Mouse (Mus musculus): Measurements from ENCODE around the gene Bax. TPM values are rescaled to one million over a fixed set of nuclear protein-coding genes. Genes with fewer than 3 reads are reported as not detected.

Bax gene
- polyA plus RNA-seq (2014; fragmentation: Illumina TruSeq; extraction: RNeasy Lipid Tissue Mini Kit (QIAGEN cat#74804); ENCODE audit: low read depth, low replicate concordance) = 61.4 TPM

DNA sequence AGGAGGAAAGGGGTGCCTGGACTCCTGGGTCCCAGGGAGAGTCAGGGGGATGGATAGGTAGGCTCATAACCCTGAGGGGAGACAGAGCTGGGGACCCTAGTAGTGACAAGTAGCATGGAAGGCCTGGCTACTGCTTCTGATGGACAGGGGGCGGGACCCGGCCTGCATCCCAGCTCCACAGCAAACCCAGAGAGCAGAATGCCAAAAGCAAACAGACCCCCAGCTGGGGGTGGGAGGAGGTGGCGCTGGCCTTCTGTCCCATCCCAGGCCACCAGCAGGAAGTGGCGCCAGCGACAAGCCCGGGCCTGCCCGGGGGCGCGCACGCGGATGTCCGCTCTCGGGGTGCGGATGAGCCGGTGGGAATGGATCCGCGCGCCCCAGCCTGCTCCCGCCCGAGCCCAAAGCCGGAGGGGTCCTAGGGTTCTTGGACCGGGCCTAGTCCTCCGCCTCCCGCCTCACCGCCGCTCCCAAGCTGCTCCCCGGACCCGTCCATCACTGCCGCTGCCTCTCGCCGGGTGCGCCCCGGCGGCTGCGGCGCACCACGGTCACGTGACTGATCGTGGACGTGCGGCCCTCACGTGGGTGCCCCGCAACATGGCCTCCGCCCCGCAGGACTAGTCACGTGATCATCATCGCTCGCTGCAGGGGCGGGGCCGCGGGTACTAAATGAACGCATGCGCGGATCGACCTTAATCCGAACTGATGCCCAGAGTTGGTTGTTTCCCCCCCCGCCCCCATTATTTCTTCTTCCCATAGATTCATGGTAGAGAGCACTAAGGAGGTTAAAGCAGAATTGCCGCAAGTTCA is at the start of gene Bax:
Gene Bax, minus strand, starts transcription at position 616 of the 807 bp plus-strand sequence.

GRCm38 (mm10) chr7:45509912-45510787 is 43.5 kb upstream of the Bax start, which contains the start of gene Nucb1:
TSS of gene Nucb1 (minus strand) at chr7:45510406.

GRCm38 (mm10) chr7:45488293-45489204 is 21.9 kb upstream of the Bax start, which contains the start of gene Dhdh:
TSS of gene Dhdh (minus strand) at chr7:45488805.

GRCm38 (mm10) chr7:45486761-45487415 is 20.2 kb upstream of the Bax start, which contains the start of gene Gm45808:
TSS of gene Gm45808 (minus strand) at chr7:45486811.

DNA sequence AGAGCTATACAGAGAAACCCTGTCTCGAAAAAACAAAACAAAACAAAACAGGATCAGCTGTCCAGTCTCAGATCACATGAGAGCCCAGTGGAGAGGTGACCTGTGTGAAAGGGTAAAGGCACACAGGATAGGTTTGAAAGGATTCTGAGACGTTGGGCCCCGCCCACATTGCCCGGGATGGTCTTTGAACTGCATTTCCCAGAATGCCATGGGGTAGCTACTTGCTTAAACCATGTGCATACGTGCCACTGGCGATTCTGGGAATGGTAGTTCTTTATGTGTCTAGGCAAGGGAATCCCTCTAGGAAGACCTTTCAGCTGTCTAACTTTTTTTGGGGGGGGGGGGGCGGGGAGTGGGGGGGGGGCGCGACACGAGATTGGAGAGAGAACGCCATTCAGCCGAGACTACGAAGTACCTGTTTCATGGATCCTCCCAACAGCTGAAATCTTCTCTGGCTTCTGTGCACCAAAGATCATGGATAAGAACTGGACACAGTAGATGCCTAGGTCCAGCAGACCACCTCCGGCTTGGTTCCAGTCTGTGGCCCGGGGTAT is 14.8 kb upstream of the Bax start, which contains the start of gene Tulp2:
Gene Tulp2, plus strand, starts transcription at position 504 of the 554 bp plus-strand sequence.

DNA sequence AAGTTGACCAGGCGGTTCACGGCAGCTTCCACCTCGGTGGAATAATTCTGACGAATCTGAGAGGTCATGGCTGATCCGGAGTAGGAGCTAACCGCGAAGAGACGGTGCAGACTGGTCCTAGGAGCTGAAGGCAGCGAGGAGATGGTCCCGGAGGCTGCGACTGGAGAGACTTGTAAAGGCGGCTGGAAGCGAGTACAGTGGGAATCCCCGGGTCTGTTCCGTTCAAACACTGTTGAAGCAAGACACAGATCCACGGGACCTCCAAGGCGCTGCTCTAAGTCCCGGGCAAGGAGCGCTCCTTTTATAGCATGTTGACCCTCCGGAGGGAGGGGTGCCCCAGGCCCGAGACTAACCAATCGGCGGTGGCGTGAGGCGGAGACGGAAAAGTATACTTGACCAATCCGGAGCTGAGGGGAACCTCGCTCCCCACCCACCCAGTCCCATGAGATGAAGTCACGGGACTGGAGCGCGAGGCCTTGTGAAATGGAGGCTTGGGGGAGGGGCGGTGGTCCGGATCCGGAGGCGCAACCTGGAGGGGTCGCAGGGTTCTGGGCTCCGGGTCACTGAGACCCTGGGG is 7.0 kb downstream of the Bax start, which contains the start of gene Ftl1:
Gene Ftl1, minus strand, starts transcription at position 321 of the 577 bp plus-strand sequence.

GRCm38 (mm10) chr7:45437521-45438276 is 29.0 kb downstream of the Bax start, which contains the start of gene Ruvbl2:
TSS of gene Ruvbl2 (minus strand) at chr7:45438096.

GRCm38 (mm10) chr7:45434203-45435015 is 32.3 kb downstream of the Bax start, which contains the start of gene Gys1:
TSS of gene Gys1 (plus strand) at chr7:45434844.

DNA sequence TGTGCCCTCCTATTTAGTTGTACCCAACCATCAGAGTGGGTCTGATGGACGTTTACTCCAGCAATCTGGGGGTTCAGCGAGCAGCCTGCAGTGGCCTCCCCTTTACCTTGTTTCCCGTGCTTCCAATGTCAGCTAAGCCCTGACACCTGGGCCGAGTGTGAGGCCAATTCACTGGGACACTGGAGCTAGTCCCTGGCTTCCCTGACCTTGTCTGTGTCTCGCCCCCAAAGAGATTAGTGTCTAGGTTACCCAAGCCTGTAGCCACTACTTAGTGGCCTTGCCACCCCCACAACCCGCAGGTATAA is 46.1 kb downstream of the Bax start, which contains the start of gene Lhb:
Gene Lhb, plus strand, starts transcription at position 206 of the 305 bp plus-strand sequence.

GRCm38 (mm10) chr7:45413113-45413863 is 53.4 kb downstream of the Bax start, which contains the start of gene Ntf5:
TSS of gene Ntf5 (plus strand) at chr7:45413695.

Other genes starting within 250 kb of the Bax start
- gene Cd37, start 227.8 kb downstream of the Bax start, polyA plus RNA-seq (2014; fragmentation: Illumina TruSeq; extraction: RNeasy Lipid Tissue Mini Kit (QIAGEN cat#74804); ENCODE audit: low read depth, low replicate concordance) = 13.6 TPM
- 1.4 TPM for gene Slc6a16, start 225.8 kb downstream of the Bax start, polyA plus RNA-seq (2014; fragmentation: Illumina TruSeq; extraction: RNeasy Lipid Tissue Mini Kit (QIAGEN cat#74804); ENCODE audit: low read depth, low replicate concordance)
- gene Slc6a21, start 189.4 kb downstream of the Bax start, polyA plus RNA-seq (2014; fragmentation: Illumina TruSeq; extraction: RNeasy Lipid Tissue Mini Kit (QIAGEN cat#74804); ENCODE audit: low read depth, low replicate concordance) = 9.4 TPM
- 41.0 TPM for gene Trpm4, start 133.1 kb downstream of the Bax start, polyA plus RNA-seq (2014; fragmentation: Illumina TruSeq; extraction: RNeasy Lipid Tissue Mini Kit (QIAGEN cat#74804); ENCODE audit: low read depth, low replicate concordance)
- gene Hrc, start 131.6 kb downstream of the Bax start, polyA plus RNA-seq (2014; fragmentation: Illumina TruSeq; extraction: RNeasy Lipid Tissue Mini Kit (QIAGEN cat#74804); ENCODE audit: low read depth, low replicate concordance) = 0.65 TPM
- gene Ppfia3, start 99.9 kb downstream of the Bax start, polyA plus RNA-seq (2014; fragmentation: Illumina TruSeq; extraction: RNeasy Lipid Tissue Mini Kit (QIAGEN cat#74804); ENCODE audit: low read depth, low replicate concordance) = 3.5 TPM
- gene Lin7b, start 96.3 kb downstream of the Bax start, polyA plus RNA-seq (2014; fragmentation: Illumina TruSeq; extraction: RNeasy Lipid Tissue Mini Kit (QIAGEN cat#74804); ENCODE audit: low read depth, low replicate concordance) = 5.1 TPM
- gene Snrnp70, start 71.2 kb downstream of the Bax start, polyA plus RNA-seq (2014; fragmentation: Illumina TruSeq; extraction: RNeasy Lipid Tissue Mini Kit (QIAGEN cat#74804); ENCODE audit: low read depth, low replicate concordance) = 288 TPM
- not detected for gene Kcna7, start 61.2 kb downstream of the Bax start, polyA plus RNA-seq (2014; fragmentation: Illumina TruSeq; extraction: RNeasy Lipid Tissue Mini Kit (QIAGEN cat#74804); ENCODE audit: low read depth, low replicate concordance)
- 2.6 TPM for gene Ntf5, start 53.2 kb downstream of the Bax start, polyA plus RNA-seq (2014; fragmentation: Illumina TruSeq; extraction: RNeasy Lipid Tissue Mini Kit (QIAGEN cat#74804); ENCODE audit: low read depth, low replicate concordance)
- 1.4 TPM for gene Lhb, start 46.1 kb downstream of the Bax start, polyA plus RNA-seq (2014; fragmentation: Illumina TruSeq; extraction: RNeasy Lipid Tissue Mini Kit (QIAGEN cat#74804); ENCODE audit: low read depth, low replicate concordance)
- 41.6 TPM for gene Gys1, start 32.1 kb downstream of the Bax start, polyA plus RNA-seq (2014; fragmentation: Illumina TruSeq; extraction: RNeasy Lipid Tissue Mini Kit (QIAGEN cat#74804); ENCODE audit: low read depth, low replicate concordance)
- 33.5 TPM for gene Ruvbl2, start 28.8 kb downstream of the Bax start, polyA plus RNA-seq (2014; fragmentation: Illumina TruSeq; extraction: RNeasy Lipid Tissue Mini Kit (QIAGEN cat#74804); ENCODE audit: low read depth, low replicate concordance)
- gene Ftl1, start 7.0 kb downstream of the Bax start, polyA plus RNA-seq (2014; fragmentation: Illumina TruSeq; extraction: RNeasy Lipid Tissue Mini Kit (QIAGEN cat#74804); ENCODE audit: low read depth, low replicate concordance) = 2,850 TPM
- 11.4 TPM for gene Tulp2, start 15.0 kb upstream of the Bax start, polyA plus RNA-seq (2014; fragmentation: Illumina TruSeq; extraction: RNeasy Lipid Tissue Mini Kit (QIAGEN cat#74804); ENCODE audit: low read depth, low replicate concordance)
- gene Gm45808, start 19.9 kb upstream of the Bax start, polyA plus RNA-seq (2014; fragmentation: Illumina TruSeq; extraction: RNeasy Lipid Tissue Mini Kit (QIAGEN cat#74804); ENCODE audit: low read depth, low replicate concordance) = 4.7 TPM
- gene Dhdh, start 21.9 kb upstream of the Bax start, polyA plus RNA-seq (2014; fragmentation: Illumina TruSeq; extraction: RNeasy Lipid Tissue Mini Kit (QIAGEN cat#74804); ENCODE audit: low read depth, low replicate concordance) = 23.6 TPM
- gene Nucb1, start 43.5 kb upstream of the Bax start, polyA plus RNA-seq (2014; fragmentation: Illumina TruSeq; extraction: RNeasy Lipid Tissue Mini Kit (QIAGEN cat#74804); ENCODE audit: low read depth, low replicate concordance) = 558 TPM
- 23.3 TPM for gene Ppp1r15a, start 59.4 kb upstream of the Bax start, polyA plus RNA-seq (2014; fragmentation: Illumina TruSeq; extraction: RNeasy Lipid Tissue Mini Kit (QIAGEN cat#74804); ENCODE audit: low read depth, low replicate concordance)
- gene Plekha4, start 59.4 kb upstream of the Bax start, polyA plus RNA-seq (2014; fragmentation: Illumina TruSeq; extraction: RNeasy Lipid Tissue Mini Kit (QIAGEN cat#74804); ENCODE audit: low read depth, low replicate concordance) = 12.8 TPM
- gene Hsd17b14, start 88.0 kb upstream of the Bax start, polyA plus RNA-seq (2014; fragmentation: Illumina TruSeq; extraction: RNeasy Lipid Tissue Mini Kit (QIAGEN cat#74804); ENCODE audit: low read depth, low replicate concordance) = 1.0 TPM
- gene Bcat2, start 103.3 kb upstream of the Bax start, polyA plus RNA-seq (2014; fragmentation: Illumina TruSeq; extraction: RNeasy Lipid Tissue Mini Kit (QIAGEN cat#74804); ENCODE audit: low read depth, low replicate concordance) = 110 TPM
- 0.58 TPM for gene Fgf21, start 148.6 kb upstream of the Bax start, polyA plus RNA-seq (2014; fragmentation: Illumina TruSeq; extraction: RNeasy Lipid Tissue Mini Kit (QIAGEN cat#74804); ENCODE audit: low read depth, low replicate concordance)
- gene Fut1, start 150.4 kb upstream of the Bax start, polyA plus RNA-seq (2014; fragmentation: Illumina TruSeq; extraction: RNeasy Lipid Tissue Mini Kit (QIAGEN cat#74804); ENCODE audit: low read depth, low replicate concordance) = 14.4 TPM
- 1.6 TPM for gene Izumo1, start 154.9 kb upstream of the Bax start, polyA plus RNA-seq (2014; fragmentation: Illumina TruSeq; extraction: RNeasy Lipid Tissue Mini Kit (QIAGEN cat#74804); ENCODE audit: low read depth, low replicate concordance)
- 11.0 TPM for gene Rasip1, start 160.6 kb upstream of the Bax start, polyA plus RNA-seq (2014; fragmentation: Illumina TruSeq; extraction: RNeasy Lipid Tissue Mini Kit (QIAGEN cat#74804); ENCODE audit: low read depth, low replicate concordance)
- gene Mamstr, start 173.1 kb upstream of the Bax start, polyA plus RNA-seq (2014; fragmentation: Illumina TruSeq; extraction: RNeasy Lipid Tissue Mini Kit (QIAGEN cat#74804); ENCODE audit: low read depth, low replicate concordance) = 4.0 TPM
- 2.3 TPM for gene Fut2, start 199.5 kb upstream of the Bax start, polyA plus RNA-seq (2014; fragmentation: Illumina TruSeq; extraction: RNeasy Lipid Tissue Mini Kit (QIAGEN cat#74804); ENCODE audit: low read depth, low replicate concordance)
- 0.78 TPM for gene Ntn5, start 217.1 kb upstream of the Bax start, polyA plus RNA-seq (2014; fragmentation: Illumina TruSeq; extraction: RNeasy Lipid Tissue Mini Kit (QIAGEN cat#74804); ENCODE audit: low read depth, low replicate concordance)
- 1.8 TPM for gene Sec1, start 227.5 kb upstream of the Bax start, polyA plus RNA-seq (2014; fragmentation: Illumina TruSeq; extraction: RNeasy Lipid Tissue Mini Kit (QIAGEN cat#74804); ENCODE audit: low read depth, low replicate concordance)
- gene Car11, start 232.9 kb upstream of the Bax start, polyA plus RNA-seq (2014; fragmentation: Illumina TruSeq; extraction: RNeasy Lipid Tissue Mini Kit (QIAGEN cat#74804); ENCODE audit: low read depth, low replicate concordance) = 5.3 TPM
- gene Dbp, start 238.2 kb upstream of the Bax start, polyA plus RNA-seq (2014; fragmentation: Illumina TruSeq; extraction: RNeasy Lipid Tissue Mini Kit (QIAGEN cat#74804); ENCODE audit: low read depth, low replicate concordance) = 19.7 TPM
- gene Rpl18, start 248.6 kb upstream of the Bax start, polyA plus RNA-seq (2014; fragmentation: Illumina TruSeq; extraction: RNeasy Lipid Tissue Mini Kit (QIAGEN cat#74804); ENCODE audit: low read depth, low replicate concordance) = 966 TPM

Data from adipose tissue, adult 10 weeks (tissue).